Mouse (Mus musculus) neural tube, postnatal 0 days (tissue): ENCODE results near the gene Hells. TPM values are rescaled to one million over a fixed set of nuclear protein-coding genes. Genes with fewer than 3 reads are reported as not detected.

ENCODE experiments used
- microRNA-seq: library from miRNA; unstranded; fragments of <30 nt; microRNA quantifications from one replicate; pipeline ENCODE4, GENCODE M21; 2016
- polyA plus RNA-seq: library from polyadenylated mRNA; unstranded; fragments of >200 nt; fragmentation: Nextera tagmentation; extraction: Ambion mirVana; gene quantifications from 2 replicates; pipeline ENCODE4 v1.2.1, GENCODE M21; 2015

The Hells gene
- polyA plus RNA-seq = 6.6 TPM in 2 replicates

GRCm38 (mm10) chr19:38930788-38931565 is at the start of gene Hells:
Hells (plus strand) TSS chr19:38930915.

DNA sequence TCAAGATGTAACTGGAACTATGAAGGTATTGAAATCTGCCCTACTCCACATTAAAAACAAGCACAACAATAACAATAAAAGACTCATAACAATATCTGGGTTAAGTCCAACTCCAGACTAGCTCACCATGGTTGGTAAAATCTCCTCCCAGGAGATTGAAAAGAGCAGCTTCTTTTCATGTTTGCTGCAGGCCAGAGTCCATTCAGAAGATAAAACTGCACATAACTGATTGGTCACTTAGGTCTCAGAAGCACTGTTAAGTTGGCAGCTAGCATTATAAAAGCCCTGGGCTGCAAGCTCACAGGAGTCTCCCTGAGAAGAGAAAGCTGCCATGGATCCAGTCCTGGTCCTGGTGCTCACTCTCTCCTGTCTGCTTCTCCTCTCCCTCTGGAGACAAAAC is 76.0 kb downstream of the Hells start, which contains the start of gene Cyp2c55:
Cyp2c55 (plus strand) TSS at position 305 of the 400 bp plus-strand sequence.

Small RNA genes within 50 kb of the gene (microRNA-seq; reads per million reads assigned to microRNA genes)
- not detected for gene Gm23800

Other genes with a start within 250 kb of the Hells start
- gene Noc3l, start 111.7 kb upstream of the Hells start, polyA plus RNA-seq = 3.0 and 3.3 TPM in 2 replicates
- 9.7 and 10.1 TPM in 2 replicates for gene Tbc1d12, start 94.3 kb upstream of the Hells start, polyA plus RNA-seq
- gene Cyp2c55, start 76.1 kb downstream of the Hells start, polyA plus RNA-seq = not detected in 2 replicates
- gene Cyp2c65, start 130.1 kb downstream of the Hells start, polyA plus RNA-seq = not detected in 2 replicates
- gene Cyp2c66, start 183.0 kb downstream of the Hells start, polyA plus RNA-seq = not detected in 2 replicates